Mouse (Mus musculus): ENCODE measurements around the gene Cox7a2l. TPM values are rescaled to one million over a fixed set of nuclear protein-coding genes. Genes with fewer than 3 reads are reported as not detected.

Cox7a2l gene
- polyA plus RNA-seq, 1 experiment from 2014 or later, result 239 TPM

DNA sequence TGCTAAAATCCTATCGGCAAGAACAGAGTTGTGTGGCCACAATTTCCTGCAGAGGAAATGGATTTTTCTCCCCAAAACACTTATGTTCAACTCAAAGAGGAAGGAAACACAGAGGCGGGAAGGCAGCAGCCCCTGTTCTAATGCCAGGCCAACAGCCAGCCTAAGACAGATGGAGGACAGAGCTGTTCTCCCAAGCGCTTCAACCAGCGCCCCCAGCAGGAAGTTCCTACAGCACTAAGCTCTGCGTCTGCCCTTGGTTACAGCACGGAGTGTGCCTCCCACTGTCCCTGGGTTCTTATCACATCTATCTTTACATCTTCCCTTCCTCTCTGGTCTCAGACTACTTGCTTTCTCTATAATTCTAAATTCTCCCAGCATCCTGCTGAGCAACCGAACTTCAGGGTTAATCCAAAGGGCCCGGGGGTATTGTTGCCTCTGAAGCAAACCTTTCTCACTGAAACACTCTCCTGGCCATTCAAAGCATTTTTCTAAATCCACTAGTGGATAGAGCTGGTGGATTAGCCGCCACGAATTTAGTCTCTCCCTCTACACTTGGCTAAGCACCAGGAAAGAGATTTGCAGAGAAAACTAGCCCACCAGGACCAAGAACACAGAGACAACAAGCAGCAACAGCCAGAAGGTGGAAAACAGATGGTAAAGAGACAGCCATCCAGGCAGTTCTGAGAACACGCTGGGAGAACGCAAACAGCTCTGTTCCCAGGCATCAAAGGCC lies 31.5 kb upstream of the Cox7a2l start:
- H3K9ac ChIP-seq (ENCODE audit: low read length), result no peak overlapping the region
- H3K4me3 ChIP-seq (ENCODE audit: low read length), result no peak overlapping the region
- H3K27ac ChIP-seq (ENCODE audit: low read length), result peak overlapping the region; percentile 40
- H3K4me1 ChIP-seq (ENCODE audit: control insufficient read depth, insufficient read depth, low read length), result peaks cover 6% of the 10 kb centered on the region; the same call in 1 of the 2 replicates
- H3K4me2 ChIP-seq (ENCODE audit: low read depth, low read length), result 0 out of 2 replicates have a peak overlapping the region, but pooled peaks have one; percentile 5
- 32% methylated on average over 12 of the region's 12 CpGs for WGBS
- peaks cover 22% of the 10 kb centered on the region for H3K27me3 ChIP-seq (ENCODE audit: control insufficient read depth, insufficient read depth, low read length)
- 0 out of 2 replicates have a peak, but pooled peaks have one; percentile 33 for ATAC-seq (replicated peaks; ENCODE audit: extremely low read depth, insufficient read depth, low FRiP score)
- H3K36me3 ChIP-seq (ENCODE audit: control insufficient read depth, insufficient read depth), result no peaks in the 10 kb centered on the region
- no peaks in the 10 kb centered on the region for H3K9me3 ChIP-seq (replicated peaks; ENCODE audit: control insufficient read depth, low read length)

DNA sequence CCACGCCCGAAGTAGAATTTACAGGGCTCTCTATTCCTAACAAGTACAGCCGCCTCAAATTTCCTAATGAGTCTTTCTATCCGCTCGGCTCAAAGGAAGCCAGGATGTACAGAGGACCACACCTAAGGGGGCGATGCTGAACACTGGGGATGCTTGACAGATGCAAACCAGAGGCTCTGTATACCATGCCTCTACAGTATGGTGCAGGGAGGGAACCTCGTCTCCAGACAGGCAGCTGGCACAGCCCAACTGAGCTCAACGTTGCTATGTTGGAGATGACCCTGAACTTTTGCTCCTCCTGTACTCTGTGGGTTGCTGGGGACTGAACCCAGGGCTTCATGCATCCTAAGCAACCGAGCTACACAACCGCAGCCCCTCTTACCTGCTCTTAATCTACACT lies 30.0 kb upstream of the Cox7a2l start:
- H3K9ac ChIP-seq (ENCODE audit: low read length), result no peak overlapping the region
- peak overlapping the region; percentile 14; the same call in 1 of the 2 replicates for H3K4me2 ChIP-seq (ENCODE audit: low read depth, low read length)
- WGBS, result 53% methylated on average over 10 of the region's 10 CpGs
- peaks cover 22% of the 10 kb centered on the region for H3K27me3 ChIP-seq (ENCODE audit: control insufficient read depth, insufficient read depth, low read length)
- no peak overlapping the region for H3K4me3 ChIP-seq (ENCODE audit: low read length)
- ATAC-seq (replicated peaks; ENCODE audit: extremely low read depth, insufficient read depth, low FRiP score), result no peak
- H3K36me3 ChIP-seq (ENCODE audit: control insufficient read depth, insufficient read depth), result no peaks in the 10 kb centered on the region
- H3K9me3 ChIP-seq (replicated peaks; ENCODE audit: control insufficient read depth, low read length), result no peaks in the 10 kb centered on the region
- peaks cover 6% of the 10 kb centered on the region; the same call in 1 of the 2 replicates for H3K4me1 ChIP-seq (ENCODE audit: control insufficient read depth, insufficient read depth, low read length)
- H3K27ac ChIP-seq (ENCODE audit: low read length), result no peak overlapping the region

DNA sequence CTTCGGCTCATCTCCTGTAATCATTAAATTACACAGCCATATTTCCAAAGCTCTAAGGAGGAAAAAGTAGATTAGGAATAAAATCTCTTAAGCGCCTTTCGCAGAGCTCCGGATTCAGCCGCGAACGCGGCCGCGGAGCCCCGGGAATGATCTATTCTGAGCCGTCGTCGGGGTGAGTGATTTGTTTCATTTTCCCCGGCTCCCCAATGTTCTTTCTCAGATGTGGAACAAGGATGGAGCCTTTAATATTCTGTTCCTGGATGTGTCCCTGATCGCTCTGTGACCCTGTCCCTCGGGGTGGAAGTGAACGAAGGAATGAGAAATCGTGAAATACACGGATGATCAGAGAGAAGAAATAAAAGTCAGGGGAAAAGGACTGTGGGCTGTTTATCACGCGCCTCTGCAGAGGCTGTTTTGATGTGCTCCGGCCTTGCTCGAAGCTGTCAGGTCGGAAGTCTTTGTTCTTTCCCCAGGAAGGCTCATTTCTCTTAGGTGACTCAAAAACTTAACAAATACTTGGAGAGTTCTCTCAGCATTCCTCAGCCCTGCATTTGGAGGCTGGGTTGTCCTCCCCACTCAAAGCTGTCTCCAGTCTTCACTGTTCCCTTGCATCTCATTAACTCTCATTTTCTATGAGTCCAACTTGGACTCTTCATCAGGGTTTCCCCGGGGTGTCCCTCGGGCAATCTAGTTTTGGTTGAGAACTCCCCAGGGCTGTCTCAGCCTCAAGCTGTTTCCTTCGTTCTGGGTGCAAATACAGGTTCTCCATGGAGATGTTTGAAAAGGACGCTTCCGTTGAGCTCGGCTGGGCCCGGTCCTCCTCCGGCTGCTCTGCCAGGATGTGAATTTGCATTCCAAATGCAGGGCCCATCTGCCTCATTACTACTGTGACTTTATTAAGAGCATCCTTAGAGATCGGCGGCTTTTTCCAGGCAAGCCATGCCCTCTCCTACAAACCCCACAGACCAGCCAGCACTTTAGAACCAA lies 28.9 kb upstream of the Cox7a2l start:
- Histone ChIP-seq H3K27ac (ENCODE audit: low read length) (no peak overlapping the region), H3K27me3 (ENCODE audit: control insufficient read depth, insufficient read depth, low read length) (peaks cover 22% of the 10 kb centered on the region), H3K9me3 (replicated peaks; ENCODE audit: control insufficient read depth, low read length) (no peaks in the 10 kb centered on the region), H3K4me2 (ENCODE audit: low read depth, low read length) (peak overlapping the region; percentile 78), H3K9ac (ENCODE audit: low read length) (peak overlapping the region; percentile 56), H3K36me3 (ENCODE audit: control insufficient read depth, insufficient read depth) (no peaks in the 10 kb centered on the region), H3K4me3 (ENCODE audit: low read length) (peak overlapping the region; percentile 61), H3K4me1 (ENCODE audit: control insufficient read depth, insufficient read depth, low read length) (peaks cover 6% of the 10 kb centered on the region; the same call in 1 of the 2 replicates)
- no peak for ATAC-seq (replicated peaks; ENCODE audit: extremely low read depth, insufficient read depth, low FRiP score)
- 7% methylated on average over 35 of the region's 35 CpGs for WGBS

DNA sequence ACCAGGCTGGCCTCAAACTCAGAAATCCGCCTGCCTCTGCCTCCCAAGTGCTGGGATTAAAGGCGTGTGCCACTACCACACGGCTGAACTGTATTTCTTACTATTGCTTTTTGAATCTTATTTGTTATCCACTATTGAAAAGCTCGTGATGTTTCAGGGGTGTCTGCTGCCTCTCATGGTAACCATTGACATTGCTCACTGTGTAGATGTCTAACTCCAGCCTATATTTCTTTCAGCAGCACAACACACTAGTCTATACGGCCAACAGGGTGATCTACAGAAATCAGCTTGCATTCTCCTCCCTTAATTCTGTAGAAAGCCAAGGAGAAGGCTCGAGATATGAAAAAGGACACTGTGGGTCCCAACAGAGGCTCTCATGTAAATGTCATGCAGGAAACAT lies 28.1 kb upstream of the Cox7a2l start:
- Histone ChIP-seq H3K9ac (ENCODE audit: low read length) (peak overlapping the region; percentile 56; the same call in 1 of the 2 replicates), H3K36me3 (ENCODE audit: control insufficient read depth, insufficient read depth) (no peaks in the 10 kb centered on the region), H3K4me1 (ENCODE audit: control insufficient read depth, insufficient read depth, low read length) (peaks cover 6% of the 10 kb centered on the region; the same call in 1 of the 2 replicates), H3K4me2 (ENCODE audit: low read depth, low read length) (peak overlapping the region; percentile 78), H3K4me3 (ENCODE audit: low read length) (peak overlapping the region; percentile 61), H3K27ac (ENCODE audit: low read length) (no peak overlapping the region), H3K27me3 (ENCODE audit: control insufficient read depth, insufficient read depth, low read length) (peaks cover 24% of the 10 kb centered on the region), H3K9me3 (replicated peaks; ENCODE audit: control insufficient read depth, low read length) (no peaks in the 10 kb centered on the region)
- WGBS, result 74% methylated on average over 6 of the region's 6 CpGs
- ATAC-seq (replicated peaks; ENCODE audit: extremely low read depth, insufficient read depth, low FRiP score), result no peak

DNA sequence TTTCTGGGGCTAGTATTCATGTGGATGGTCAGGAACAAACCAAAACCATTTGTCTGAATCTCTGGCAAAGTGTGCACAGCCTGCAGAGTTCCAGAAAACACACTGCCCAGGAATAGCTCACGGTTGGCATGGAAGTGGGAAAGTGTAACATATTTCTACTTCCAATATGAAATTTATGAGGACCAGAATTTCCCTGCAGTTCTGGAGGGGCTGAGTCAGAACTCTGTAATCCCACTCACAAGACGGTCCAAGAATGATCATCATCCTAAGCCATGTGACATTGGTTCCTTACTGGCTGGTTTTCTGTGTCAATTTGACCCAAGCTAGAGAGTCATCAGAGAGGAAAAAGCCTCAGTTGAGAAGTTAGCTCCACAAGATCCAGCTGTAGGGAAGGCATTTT lies 25.3 kb upstream of the Cox7a2l start:
- H3K27me3 ChIP-seq (ENCODE audit: control insufficient read depth, insufficient read depth, low read length), result peaks cover 17% of the 10 kb centered on the region
- no peaks in the 10 kb centered on the region for H3K36me3 ChIP-seq (ENCODE audit: control insufficient read depth, insufficient read depth)
- no peak for ATAC-seq (replicated peaks; ENCODE audit: extremely low read depth, insufficient read depth, low FRiP score)
- 80% methylated on average over 2 of the region's 2 CpGs for WGBS
- no peak overlapping the region for H3K4me2 ChIP-seq (ENCODE audit: low read depth, low read length)
- no peak overlapping the region for H3K27ac ChIP-seq (ENCODE audit: low read length)
- peaks cover 6% of the 10 kb centered on the region; the same call in 1 of the 2 replicates for H3K4me1 ChIP-seq (ENCODE audit: control insufficient read depth, insufficient read depth, low read length)
- no peak overlapping the region for H3K4me3 ChIP-seq (ENCODE audit: low read length)
- no peaks in the 10 kb centered on the region for H3K9me3 ChIP-seq (replicated peaks; ENCODE audit: control insufficient read depth, low read length)
- H3K9ac ChIP-seq (ENCODE audit: low read length), result no peak overlapping the region

DNA sequence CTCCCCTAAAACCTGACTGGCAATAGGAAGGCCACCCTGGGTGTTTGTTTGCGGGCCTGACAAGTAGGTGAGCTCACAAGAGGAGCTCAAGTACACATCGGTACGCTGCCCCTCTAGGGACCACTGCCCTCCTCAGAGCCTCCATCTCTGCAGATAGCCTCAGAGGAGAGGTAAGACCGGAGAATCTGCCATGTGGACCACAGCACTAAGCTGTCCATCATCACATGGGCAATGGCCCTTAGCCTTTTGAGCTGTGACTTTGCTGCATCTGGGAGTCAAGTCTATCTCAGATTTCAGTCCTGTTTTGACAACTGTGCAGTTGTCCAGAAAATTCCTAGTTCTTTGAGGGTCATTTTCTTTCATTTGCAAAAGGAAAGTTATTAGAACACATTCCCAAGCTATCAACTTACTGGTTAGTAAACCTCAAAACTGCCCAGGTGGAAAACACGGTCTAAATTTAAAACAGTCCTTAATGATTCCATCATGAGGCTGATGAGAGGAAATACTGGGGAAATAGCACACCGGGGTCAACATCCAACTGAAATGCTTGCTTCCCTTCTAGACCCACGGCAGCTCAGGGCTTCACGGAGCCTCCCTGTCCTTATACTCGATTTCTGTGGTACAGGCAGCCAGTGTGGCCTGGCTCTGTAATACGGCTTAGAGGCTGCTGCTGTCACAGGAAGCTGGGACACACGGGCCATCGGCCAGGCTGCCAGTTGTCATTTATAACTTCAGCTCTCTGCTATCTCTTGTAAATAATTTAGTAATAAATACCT lies 22.3 kb upstream of the Cox7a2l start:
- no peak for ATAC-seq (replicated peaks; ENCODE audit: extremely low read depth, insufficient read depth, low FRiP score)
- H3K4me3 ChIP-seq (ENCODE audit: low read length), result no peak overlapping the region
- H3K9me3 ChIP-seq (replicated peaks; ENCODE audit: control insufficient read depth, low read length), result no peaks in the 10 kb centered on the region
- H3K27ac ChIP-seq (ENCODE audit: low read length), result no peak overlapping the region
- 61% methylated on average over 12 of the region's 12 CpGs for WGBS
- H3K4me1 ChIP-seq (ENCODE audit: control insufficient read depth, insufficient read depth, low read length), result no peaks in the 10 kb centered on the region
- H3K27me3 ChIP-seq (ENCODE audit: control insufficient read depth, insufficient read depth, low read length), result peaks cover 4% of the 10 kb centered on the region; the same call in 1 of the 2 replicates
- no peak overlapping the region for H3K4me2 ChIP-seq (ENCODE audit: low read depth, low read length)
- H3K9ac ChIP-seq (ENCODE audit: low read length), result no peak overlapping the region
- no peaks in the 10 kb centered on the region for H3K36me3 ChIP-seq (ENCODE audit: control insufficient read depth, insufficient read depth)

DNA sequence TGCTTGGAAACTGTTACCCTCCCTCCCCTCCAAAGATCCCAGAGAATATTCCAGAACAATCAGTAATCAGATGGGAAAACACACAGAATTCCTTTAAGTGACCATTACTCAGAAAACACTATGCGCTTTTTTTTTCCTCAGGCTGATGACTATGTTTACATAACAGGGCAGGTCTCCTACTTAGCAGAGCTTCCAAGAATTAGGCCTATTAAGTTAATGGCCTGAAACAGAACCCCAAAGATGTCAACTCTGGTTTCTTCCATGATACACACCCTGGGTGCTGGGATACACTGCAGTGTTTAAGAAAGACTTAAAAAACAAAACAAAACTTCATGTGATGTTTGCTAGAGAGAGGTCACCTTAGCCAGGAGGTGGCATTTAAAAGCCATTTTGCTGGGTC lies 21.6 kb upstream of the Cox7a2l start:
- no peak overlapping the region for H3K9ac ChIP-seq (ENCODE audit: low read length)
- 0 out of 2 replicates have a peak, but pooled peaks cover 2% of the 10 kb centered on the region for H3K27me3 ChIP-seq (ENCODE audit: control insufficient read depth, insufficient read depth, low read length)
- no peak overlapping the region for H3K4me3 ChIP-seq (ENCODE audit: low read length)
- no peak overlapping the region for H3K27ac ChIP-seq (ENCODE audit: low read length)
- H3K9me3 ChIP-seq (replicated peaks; ENCODE audit: control insufficient read depth, low read length), result peaks cover 2% of the 10 kb centered on the region; the same call in 1 of the 2 replicates
- H3K4me2 ChIP-seq (ENCODE audit: low read depth, low read length), result no peak overlapping the region
- no peaks in the 10 kb centered on the region for H3K4me1 ChIP-seq (ENCODE audit: control insufficient read depth, insufficient read depth, low read length)
- WGBS, result 69% methylated on average over 1 of the region's 1 CpGs
- no peaks in the 10 kb centered on the region for H3K36me3 ChIP-seq (ENCODE audit: control insufficient read depth, insufficient read depth)
- ATAC-seq (replicated peaks; ENCODE audit: extremely low read depth, insufficient read depth, low FRiP score), result no peak

DNA sequence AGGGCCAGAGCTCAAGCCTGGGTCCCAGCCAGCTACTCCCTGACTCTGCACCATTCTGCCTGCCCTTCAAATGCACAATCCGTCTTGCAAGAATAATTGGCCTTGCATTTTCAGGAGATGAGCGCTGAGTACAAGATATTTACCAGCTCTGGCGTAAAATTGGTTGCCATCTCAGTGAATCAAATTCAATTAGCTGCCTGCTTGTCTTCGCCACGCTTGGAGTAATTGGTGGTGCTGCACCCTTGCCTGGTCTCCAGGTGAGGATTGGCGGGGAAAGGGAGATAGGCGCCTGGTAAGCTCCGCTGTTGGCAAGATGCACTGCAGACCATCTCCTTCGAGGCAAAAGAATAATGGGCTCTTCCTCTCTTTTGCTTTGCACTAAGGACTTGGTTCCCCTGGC lies 21.0 kb upstream of the Cox7a2l start:
- no peak overlapping the region for H3K4me2 ChIP-seq (ENCODE audit: low read depth, low read length)
- no peaks in the 10 kb centered on the region for H3K4me1 ChIP-seq (ENCODE audit: control insufficient read depth, insufficient read depth, low read length)
- no peak overlapping the region for H3K4me3 ChIP-seq (ENCODE audit: low read length)
- no peak for ATAC-seq (replicated peaks; ENCODE audit: extremely low read depth, insufficient read depth, low FRiP score)
- H3K9ac ChIP-seq (ENCODE audit: low read length), result no peak overlapping the region
- H3K27me3 ChIP-seq (ENCODE audit: control insufficient read depth, insufficient read depth, low read length), result 0 out of 2 replicates have a peak, but pooled peaks cover 2% of the 10 kb centered on the region
- no peaks in the 10 kb centered on the region for H3K36me3 ChIP-seq (ENCODE audit: control insufficient read depth, insufficient read depth)
- 74% methylated on average over 9 of the region's 9 CpGs for WGBS
- peaks cover 2% of the 10 kb centered on the region; the same call in 1 of the 2 replicates for H3K9me3 ChIP-seq (replicated peaks; ENCODE audit: control insufficient read depth, low read length)
- no peak overlapping the region for H3K27ac ChIP-seq (ENCODE audit: low read length)
